Mouse (Mus musculus) spleen, adult 12 weeks (tissue): ENCODE measurements around the gene Prr19.
A peak's percentile ranks its signal among the peaks of the same experiment; 100 is the strongest.
"Not testable (repeated sequence)": the region's sequence is repeated elsewhere in the genome, so short reads cannot be mapped to it uniquely, and the experiment has no call there.

ENCODE experiments used
- DNase-seq: peaks from one replicate; pipeline ENCODE4 v3.0.0; 2022; ENCODE audit warnings: low spot score

Gene Prr19

DNA sequence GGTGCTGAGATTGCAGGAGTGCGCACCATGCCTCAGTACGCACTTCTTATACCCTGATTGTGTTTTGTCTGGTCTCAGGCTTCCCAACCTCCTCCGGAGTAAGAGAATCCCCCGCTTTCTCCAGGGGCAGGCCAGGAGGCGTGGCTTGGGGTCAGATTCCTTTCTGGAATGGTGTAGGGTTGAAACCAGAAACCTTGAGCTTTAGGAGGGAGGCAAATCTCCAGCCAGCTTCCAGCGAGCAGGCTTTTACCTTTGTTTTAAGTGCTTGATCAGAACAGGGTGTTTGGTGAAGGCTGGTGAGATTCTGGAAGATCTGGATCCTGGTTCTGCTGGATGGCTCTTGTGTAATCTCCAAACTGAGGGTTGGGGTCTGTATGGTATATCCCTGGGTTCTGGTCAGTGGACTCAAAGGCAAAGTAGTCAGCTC, 20.9 kb downstream of the Prr19 start:
- no peak for DNase-seq

DNA sequence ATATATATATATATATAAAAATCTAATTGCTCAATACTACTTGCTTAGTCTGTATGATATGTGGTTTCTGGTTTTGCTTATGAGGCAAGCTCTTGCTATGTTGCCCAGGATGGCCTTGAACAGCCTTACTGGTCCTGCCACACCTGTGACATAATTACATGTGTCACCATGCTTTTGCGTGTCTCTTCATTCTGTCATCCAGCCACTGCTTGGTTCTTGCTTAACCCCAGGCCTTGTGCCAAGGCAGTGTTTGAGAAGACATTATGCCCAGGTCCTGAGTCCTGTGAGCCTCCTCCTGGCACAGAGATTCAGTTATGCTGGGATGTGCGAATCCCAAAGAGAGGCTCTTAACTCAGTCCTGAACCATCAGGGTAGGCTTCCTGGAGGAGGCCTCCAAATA, 22.0 kb downstream of the Prr19 start:
- no peak for DNase-seq

DNA sequence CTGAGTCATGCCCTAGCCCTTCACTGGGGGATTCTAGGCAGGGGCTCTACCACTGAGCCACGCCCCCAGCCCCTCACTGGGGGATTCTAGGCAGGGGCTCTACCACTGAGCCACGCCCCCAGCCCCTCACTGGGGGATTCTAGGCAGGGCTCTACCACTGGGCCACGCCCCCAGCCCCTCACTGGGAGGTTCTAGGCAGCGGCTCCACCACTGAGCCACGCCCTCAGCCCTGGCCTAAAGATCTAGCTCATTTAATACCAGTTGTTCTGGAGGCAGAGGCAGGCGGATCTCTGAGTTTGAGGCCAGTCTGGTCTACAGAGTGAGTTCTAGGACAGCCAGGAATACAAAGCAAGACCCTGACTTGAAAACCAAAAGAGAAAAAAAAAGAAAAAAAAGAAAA, 24.2 kb downstream of the Prr19 start:
- not testable (repeated sequence) for DNase-seq

DNA sequence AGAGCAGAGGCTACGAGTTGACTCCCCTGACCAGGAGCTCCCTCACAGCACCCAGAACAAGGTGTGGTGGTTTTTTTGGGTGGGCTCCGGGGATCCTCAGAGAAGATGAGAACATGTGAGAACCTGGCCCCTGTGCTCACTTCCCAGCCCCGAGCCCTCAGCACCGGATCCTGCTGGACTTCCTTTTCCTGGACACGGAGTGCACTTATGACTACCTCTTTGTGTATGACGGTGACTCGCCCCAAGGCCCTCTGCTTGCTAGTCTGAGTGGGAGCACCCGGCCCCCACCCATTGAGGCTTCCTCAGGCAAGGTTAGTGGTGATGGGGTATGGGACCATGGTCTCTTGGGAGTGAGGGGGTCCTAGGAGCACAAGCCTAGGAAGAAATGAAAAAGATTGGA, 25.0 kb downstream of the Prr19 start:
- DNase-seq, result no peak

DNA sequence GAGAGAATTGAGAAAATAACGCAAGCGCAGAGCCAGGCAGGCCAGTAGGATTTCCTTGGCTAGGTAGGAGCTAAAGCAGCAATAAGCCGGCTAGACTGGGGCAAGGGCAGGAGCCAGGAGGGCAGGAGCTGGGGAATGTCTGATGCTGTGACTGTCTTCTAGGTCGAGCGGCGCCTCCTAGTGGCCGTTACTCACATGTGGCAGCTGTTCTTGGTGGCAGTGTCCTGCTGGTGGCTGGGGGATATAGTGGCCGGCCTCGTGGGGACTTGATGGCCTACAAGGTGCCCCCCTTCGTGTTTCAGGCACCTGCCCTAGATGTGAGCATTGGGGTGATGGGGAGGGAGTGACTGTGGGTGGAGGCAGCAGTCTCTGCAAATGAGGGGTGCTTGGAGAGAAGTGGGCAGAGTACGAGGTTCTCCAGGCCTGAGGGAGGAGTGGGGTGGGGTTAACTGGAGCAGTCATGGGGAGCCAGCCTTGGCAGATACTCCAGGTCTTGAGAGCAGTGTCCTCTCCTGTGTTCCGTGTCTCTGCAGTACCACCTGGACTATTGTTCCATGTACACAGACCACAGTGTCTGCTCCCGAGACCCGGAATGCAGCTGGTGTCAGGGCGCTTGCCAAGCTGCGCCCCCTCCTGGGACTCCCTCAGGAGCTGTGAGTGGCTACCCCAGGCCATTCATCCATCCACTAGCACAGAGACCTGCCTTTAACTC, 32.5 kb downstream of the Prr19 start:
- peak; percentile 59 for DNase-seq

DNA sequence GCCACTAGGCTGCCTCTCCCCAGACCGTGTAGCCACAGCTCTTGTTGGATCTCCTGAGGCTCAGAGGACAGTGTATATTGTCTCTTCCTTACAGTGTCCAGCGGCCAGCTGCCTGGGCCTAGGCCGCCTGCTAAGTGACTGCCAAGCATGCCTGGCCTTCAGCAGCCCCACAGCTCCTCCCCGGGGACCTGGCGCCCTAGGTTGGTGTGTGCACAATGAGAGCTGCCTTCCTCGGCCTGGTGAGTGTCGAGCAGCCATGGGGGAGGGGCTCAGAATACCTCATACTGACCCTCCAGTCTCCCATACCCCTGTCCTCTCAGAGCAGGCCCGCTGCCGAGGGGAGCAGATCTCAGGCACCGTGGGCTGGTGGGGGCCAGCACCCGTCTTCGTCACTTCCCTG, 33.3 kb downstream of the Prr19 start:
- no peak for DNase-seq

DNA sequence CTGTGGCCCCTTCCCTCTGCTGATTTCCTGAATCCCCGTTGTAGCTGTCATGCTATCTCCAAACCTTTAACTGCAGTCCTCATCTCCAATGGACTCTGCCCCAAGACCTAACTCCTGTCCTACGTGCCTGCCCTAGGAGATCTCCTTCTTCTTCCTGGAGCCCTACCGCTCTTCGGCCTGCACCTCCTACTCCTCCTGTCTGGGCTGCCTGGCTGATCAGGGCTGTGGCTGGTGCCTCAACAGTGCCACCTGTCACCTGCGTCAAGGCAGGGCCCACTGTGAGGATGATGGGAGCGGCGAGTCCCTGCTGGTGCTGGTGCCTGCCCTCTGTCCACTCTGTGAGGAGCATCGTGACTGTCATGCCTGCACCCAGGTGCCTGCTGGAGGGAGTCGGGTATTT, 38.1 kb downstream of the Prr19 start:
- no peak for DNase-seq

DNA sequence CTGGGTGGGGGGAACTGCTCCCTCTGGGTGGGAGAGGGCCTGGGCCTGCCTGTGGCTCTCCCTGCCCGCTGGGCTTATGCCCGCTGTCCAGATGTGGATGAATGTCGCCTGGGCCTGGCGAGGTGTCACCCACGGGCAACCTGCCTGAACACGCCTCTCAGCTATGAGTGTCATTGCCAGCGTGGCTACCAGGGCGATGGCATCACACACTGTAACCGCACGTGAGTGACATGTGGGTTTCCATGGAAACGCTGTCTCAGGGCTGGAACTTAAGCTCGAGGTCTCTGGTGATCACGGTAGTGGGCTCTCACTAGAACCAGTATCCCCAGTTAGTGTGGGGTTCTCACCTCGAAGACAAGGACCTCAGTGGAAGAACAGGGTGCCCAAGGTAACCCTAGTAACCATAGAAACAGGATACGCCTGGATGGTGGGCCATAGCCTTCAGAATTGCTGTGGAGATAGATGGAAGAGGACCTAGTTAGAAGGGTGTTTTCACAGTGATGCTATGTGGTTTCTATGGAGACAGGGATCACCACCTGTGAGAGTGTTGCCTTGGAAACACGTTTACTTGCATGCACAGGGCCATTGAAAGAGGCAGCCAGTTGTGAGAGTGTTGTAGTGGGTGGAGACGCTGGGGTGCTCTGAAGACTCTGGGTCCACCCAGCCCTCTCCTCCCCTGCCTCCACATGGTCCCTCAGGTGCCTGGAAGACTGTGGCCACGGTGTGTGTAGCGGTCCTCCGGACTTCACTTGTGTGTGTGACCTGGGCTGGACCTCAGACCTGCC, 40.0 kb downstream of the Prr19 start:
- DNase-seq, result no peak

DNA sequence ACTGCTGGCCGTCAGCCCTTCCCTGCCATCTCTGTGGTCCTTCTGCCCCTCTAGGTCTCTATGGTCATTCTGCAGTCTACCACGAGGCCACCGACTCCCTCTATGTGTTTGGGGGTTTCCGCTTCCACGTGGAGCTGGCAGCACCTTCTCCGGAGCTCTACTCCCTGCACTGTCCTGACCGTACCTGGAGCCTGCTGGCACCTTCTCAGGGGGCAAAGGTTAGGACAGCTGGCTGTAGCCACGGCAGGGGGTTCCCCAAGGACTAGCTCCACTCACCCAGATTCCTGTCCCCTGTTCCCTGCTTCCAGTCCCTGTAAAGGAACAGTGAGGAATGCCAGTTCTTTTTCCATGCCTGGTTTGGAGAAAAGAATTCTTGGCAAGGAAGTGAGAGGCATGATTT, 47.6 kb downstream of the Prr19 start:
- DNase-seq, result no peak
